Mouse (Mus musculus): Measurements from ENCODE around the gene Ifngr1.

DNA sequence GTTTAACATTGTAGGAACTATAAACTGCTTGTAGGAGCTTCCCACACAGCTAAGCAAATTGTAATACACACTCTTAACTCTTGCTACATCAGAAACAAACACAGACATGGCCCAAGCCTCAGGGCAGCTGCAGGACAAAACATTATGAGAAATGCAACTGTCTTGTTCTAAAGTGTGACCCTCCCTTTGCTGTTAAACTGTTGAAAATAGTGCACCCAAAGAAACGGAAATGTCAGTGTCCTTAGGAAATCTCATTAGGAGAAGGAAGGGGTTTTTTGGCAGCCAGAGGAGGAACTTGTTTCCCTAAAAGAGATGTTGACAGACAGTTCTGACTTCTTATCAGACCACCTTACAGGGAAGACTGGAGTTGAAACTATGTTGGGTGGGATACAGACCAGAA, 21.0 kb upstream of the Ifngr1 start:
- TF ChIP-seq CTCF (IDR thresholded peaks at IDR 0.05; ENCODE audit: low read depth, low read length) (no peak), GATA1 (IDR thresholded peaks at IDR 0.05; ENCODE audit: borderline replicate concordance, low read length) (no peak), TAL1 (conservative IDR thresholded peaks at IDR 0.05; ENCODE audit: low read depth, low read length) (no peak), POLR2AphosphoS5 (IDR thresholded peaks at IDR 0.05; ENCODE audit: insufficient replicate concordance, low read depth, low read length) (no peak)
